Mouse (Mus musculus): Measurements from ENCODE around the gene Wfdc2. TPM values are rescaled to one million over a fixed set of nuclear protein-coding genes. Genes with fewer than 3 reads are reported as not detected.

Wfdc2 gene
- polyA plus RNA-seq, 1 experiment from 2014 or later = 8.4 TPM

GRCm38 (mm10) chr2:164520782-164521181 lies 41.4 kb upstream of the Wfdc2 start:
- no peaks in the 10 kb centered on the region for H3K36me3 ChIP-seq (ENCODE audit: control insufficient read depth, insufficient read depth, low read length)
- no peak overlapping the region for H3K4me3 ChIP-seq (ENCODE audit: low read depth, low read length)
- peak; percentile 53 for DNase-seq (ENCODE audit: low spot score)
- no peaks in the 10 kb centered on the region for H3K27me3 ChIP-seq (ENCODE audit: control insufficient read depth, insufficient read depth, low read length)
- no peak overlapping the region for H3K27ac ChIP-seq (ENCODE audit: low read depth, low read length)
- no peak for ATAC-seq (ENCODE audit: insufficient read depth, low FRiP score, low TSS enrichment)
- H3K9me3 ChIP-seq (ENCODE audit: control insufficient read depth, low read length) = no peaks in the 10 kb centered on the region
- H3K4me1 ChIP-seq (ENCODE audit: control insufficient read depth, insufficient read depth, low read length) = no peaks in the 10 kb centered on the region
- no peak overlapping the region for H3K9ac ChIP-seq (ENCODE audit: low read length)
- 16% methylated on average over 3 of the region's 3 CpGs for WGBS
- H3K4me2 ChIP-seq (ENCODE audit: low read depth) = no peak overlapping the region

- no peak overlapping the region for H3K4me2 ChIP-seq (ENCODE audit: low read depth)
- 16% methylated on average over 11 of the region's 11 CpGs for WGBS
- H3K4me3 ChIP-seq (ENCODE audit: low read depth, low read length) = no peak overlapping the region
- no peaks in the 10 kb centered on the region for H3K4me1 ChIP-seq (ENCODE audit: control insufficient read depth, insufficient read depth, low read length)
- H3K27ac ChIP-seq (ENCODE audit: low read depth, low read length) = no peak overlapping the region
- H3K9ac ChIP-seq (ENCODE audit: low read length) = no peak overlapping the region
- ATAC-seq (ENCODE audit: insufficient read depth, low FRiP score, low TSS enrichment) = no peak
- no peaks in the 10 kb centered on the region for H3K27me3 ChIP-seq (ENCODE audit: control insufficient read depth, insufficient read depth, low read length)
- no peaks in the 10 kb centered on the region for H3K36me3 ChIP-seq (ENCODE audit: control insufficient read depth, insufficient read depth, low read length)
- no peaks in the 10 kb centered on the region for H3K9me3 ChIP-seq (ENCODE audit: control insufficient read depth, low read length)
- no peak for DNase-seq (ENCODE audit: low spot score)
These were observed 40.4 kb upstream of the Wfdc2 start for GRCm38 (mm10) chr2:164521841-164522240.

DNA sequence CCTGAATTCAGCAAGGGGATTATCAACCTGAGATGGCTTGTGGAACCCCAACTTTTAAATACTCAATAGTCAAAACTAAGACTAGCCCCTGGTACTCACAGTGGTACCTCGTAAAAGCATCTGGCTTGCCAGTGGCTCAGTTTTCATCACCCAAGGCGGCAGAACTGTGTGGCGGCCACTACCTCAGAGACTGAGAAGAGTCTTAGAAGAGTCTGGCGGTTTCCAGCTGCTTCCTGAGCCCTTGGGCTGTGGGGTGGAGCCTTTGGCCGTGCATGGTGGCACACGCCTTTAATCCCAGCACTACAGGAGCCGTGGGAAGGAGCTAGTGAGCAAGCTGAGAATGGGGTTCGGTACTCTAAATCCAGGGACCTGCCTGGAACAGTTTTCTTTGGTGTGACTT lies 39.9 kb upstream of the Wfdc2 start:
- ATAC-seq (ENCODE audit: insufficient read depth, low FRiP score, low TSS enrichment) (no peak), DNase-seq (ENCODE audit: low spot score) (no peak)
- 38% methylated on average over 8 of the region's 8 CpGs for WGBS
- no peak overlapping the region for H3K9ac ChIP-seq (ENCODE audit: low read length)
- no peaks in the 10 kb centered on the region for H3K4me1 ChIP-seq (ENCODE audit: control insufficient read depth, insufficient read depth, low read length)
- no peaks in the 10 kb centered on the region for H3K27me3 ChIP-seq (ENCODE audit: control insufficient read depth, insufficient read depth, low read length)
- no peak overlapping the region for H3K4me3 ChIP-seq (ENCODE audit: low read depth, low read length)
- H3K9me3 ChIP-seq (ENCODE audit: control insufficient read depth, low read length) = no peaks in the 10 kb centered on the region
- no peak overlapping the region for H3K4me2 ChIP-seq (ENCODE audit: low read depth)
- no peak overlapping the region for H3K27ac ChIP-seq (ENCODE audit: low read depth, low read length)
- H3K36me3 ChIP-seq (ENCODE audit: control insufficient read depth, insufficient read depth, low read length) = no peaks in the 10 kb centered on the region

GRCm38 (mm10) chr2:164523301-164523773 lies 38.9 kb upstream of the Wfdc2 start:
- no peak overlapping the region for H3K4me3 ChIP-seq (ENCODE audit: low read depth, low read length)
- no peaks in the 10 kb centered on the region for H3K36me3 ChIP-seq (ENCODE audit: control insufficient read depth, insufficient read depth, low read length)
- DNase-seq (ENCODE audit: low spot score) (no peak), ATAC-seq (ENCODE audit: insufficient read depth, low FRiP score, low TSS enrichment) (no peak)
- H3K9me3 ChIP-seq (ENCODE audit: control insufficient read depth, low read length) = no peaks in the 10 kb centered on the region
- no peak overlapping the region for H3K27ac ChIP-seq (ENCODE audit: low read depth, low read length)
- H3K4me1 ChIP-seq (ENCODE audit: control insufficient read depth, insufficient read depth, low read length) = no peaks in the 10 kb centered on the region
- no peak overlapping the region for H3K9ac ChIP-seq (ENCODE audit: low read length)
- H3K27me3 ChIP-seq (ENCODE audit: control insufficient read depth, insufficient read depth, low read length) = no peaks in the 10 kb centered on the region
- no peak overlapping the region for H3K4me2 ChIP-seq (ENCODE audit: low read depth)
- 88% methylated on average over 10 of the region's 10 CpGs for WGBS

DNA sequence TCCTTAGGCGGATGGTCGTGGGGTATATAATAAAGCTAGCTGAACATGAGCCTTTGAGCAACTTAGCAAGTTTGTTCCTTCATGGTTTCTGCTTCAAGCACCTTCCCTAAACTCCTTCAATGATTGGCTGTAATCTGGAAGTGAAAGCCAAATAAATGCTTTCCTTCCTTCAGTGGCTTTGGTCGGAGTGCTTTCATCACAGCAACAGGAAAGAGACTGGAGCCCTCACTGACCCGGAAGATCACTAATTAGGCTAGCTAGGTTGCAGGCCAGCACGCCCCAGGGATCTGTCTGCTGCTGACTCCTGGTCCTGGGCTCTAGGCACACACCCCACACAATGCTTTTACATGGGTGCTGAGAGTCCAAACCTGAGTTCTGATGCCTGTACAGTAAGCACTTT lies 33.7 kb upstream of the Wfdc2 start:
- WGBS = 76% methylated on average over 5 of the region's 5 CpGs
- no peaks in the 10 kb centered on the region for H3K36me3 ChIP-seq (ENCODE audit: control insufficient read depth, insufficient read depth, low read length)
- H3K9ac ChIP-seq (ENCODE audit: low read length) = no peak overlapping the region
- no peak for DNase-seq (ENCODE audit: low spot score)
- no peak overlapping the region for H3K27ac ChIP-seq (ENCODE audit: low read depth, low read length)
- ATAC-seq (ENCODE audit: insufficient read depth, low FRiP score, low TSS enrichment) = no peak
- no peaks in the 10 kb centered on the region for H3K9me3 ChIP-seq (ENCODE audit: control insufficient read depth, low read length)
- H3K4me3 ChIP-seq (ENCODE audit: low read depth, low read length) = no peak overlapping the region
- no peak overlapping the region for H3K4me2 ChIP-seq (ENCODE audit: low read depth)
- H3K27me3 ChIP-seq (ENCODE audit: control insufficient read depth, insufficient read depth, low read length) = no peaks in the 10 kb centered on the region
- no peaks in the 10 kb centered on the region for H3K4me1 ChIP-seq (ENCODE audit: control insufficient read depth, insufficient read depth, low read length)

- no peak overlapping the region for H3K4me3 ChIP-seq (ENCODE audit: low read depth, low read length)
- ATAC-seq (ENCODE audit: insufficient read depth, low FRiP score, low TSS enrichment) = peak; percentile 55; the same call in 1 of the 2 replicates
- peak; percentile 61 for DNase-seq (ENCODE audit: low spot score)
- no peaks in the 10 kb centered on the region for H3K36me3 ChIP-seq (ENCODE audit: control insufficient read depth, insufficient read depth, low read length)
- H3K27me3 ChIP-seq (ENCODE audit: control insufficient read depth, insufficient read depth, low read length) = no peaks in the 10 kb centered on the region
- no peak overlapping the region for H3K27ac ChIP-seq (ENCODE audit: low read depth, low read length)
- 0% methylated on average over 3 of the region's 3 CpGs for WGBS
- H3K4me1 ChIP-seq (ENCODE audit: control insufficient read depth, insufficient read depth, low read length) = no peaks in the 10 kb centered on the region
- H3K9me3 ChIP-seq (ENCODE audit: control insufficient read depth, low read length) = no peaks in the 10 kb centered on the region
- no peak overlapping the region for H3K4me2 ChIP-seq (ENCODE audit: low read depth)
- no peak overlapping the region for H3K9ac ChIP-seq (ENCODE audit: low read length)
These were observed 31.0 kb upstream of the Wfdc2 start for GRCm38 (mm10) chr2:164531169-164531568.

DNA sequence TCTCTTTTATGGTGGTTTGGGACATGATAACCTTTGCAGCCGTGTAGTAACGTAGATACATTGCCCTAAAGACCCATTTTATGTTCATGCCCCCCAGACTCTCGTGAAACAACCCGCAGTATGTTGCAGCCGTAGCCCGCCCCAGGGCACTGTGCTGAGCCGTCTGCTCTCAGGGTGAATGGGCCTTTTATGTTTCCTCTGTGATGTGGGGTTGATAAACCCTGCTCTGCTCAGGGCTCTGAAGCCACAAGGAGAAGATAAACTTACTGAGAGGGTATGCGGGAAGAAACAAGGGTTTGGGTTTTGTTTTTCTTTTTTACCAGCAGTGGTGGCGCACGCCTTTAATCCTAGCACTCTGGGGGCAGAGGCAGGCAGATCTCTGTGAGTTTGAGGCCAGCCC lies 27.9 kb upstream of the Wfdc2 start:
- H3K4me2 ChIP-seq (ENCODE audit: low read depth) = no peak overlapping the region
- DNase-seq (ENCODE audit: low spot score) (no peak), ATAC-seq (ENCODE audit: insufficient read depth, low FRiP score, low TSS enrichment) (no peak)
- H3K27ac ChIP-seq (ENCODE audit: low read depth, low read length) = no peak overlapping the region
- no peak overlapping the region for H3K9ac ChIP-seq (ENCODE audit: low read length)
- no peaks in the 10 kb centered on the region for H3K9me3 ChIP-seq (ENCODE audit: control insufficient read depth, low read length)
- H3K36me3 ChIP-seq (ENCODE audit: control insufficient read depth, insufficient read depth, low read length) = no peaks in the 10 kb centered on the region
- H3K4me3 ChIP-seq (ENCODE audit: low read depth, low read length) = no peak overlapping the region
- H3K27me3 ChIP-seq (ENCODE audit: control insufficient read depth, insufficient read depth, low read length) = no peaks in the 10 kb centered on the region
- no peaks in the 10 kb centered on the region for H3K4me1 ChIP-seq (ENCODE audit: control insufficient read depth, insufficient read depth, low read length)
- 71% methylated on average over 10 of the region's 10 CpGs for WGBS

DNA sequence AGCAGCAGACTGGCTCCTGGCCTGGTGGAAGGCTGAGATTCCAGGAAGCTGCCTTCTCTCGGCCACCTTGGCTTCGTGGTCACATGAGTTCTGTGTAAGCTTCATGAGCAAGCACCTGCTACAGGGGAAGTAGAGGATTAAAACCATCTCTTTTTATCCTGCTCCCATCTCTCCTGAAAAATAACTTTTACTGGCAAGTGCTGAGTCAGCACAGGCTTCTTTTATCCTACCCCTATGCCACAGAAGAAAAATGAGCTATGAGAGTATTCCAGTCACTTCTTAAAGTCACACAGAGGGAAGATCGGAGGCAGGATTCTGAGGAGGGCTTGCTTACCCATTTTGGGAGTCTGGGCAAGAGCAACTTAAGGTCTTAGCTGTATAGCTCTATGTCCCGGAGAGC lies 25.2 kb upstream of the Wfdc2 start:
- Histone ChIP-seq H3K4me2 (ENCODE audit: low read depth) (no peak overlapping the region), H3K27ac (ENCODE audit: low read depth, low read length) (no peak overlapping the region), H3K9me3 (ENCODE audit: control insufficient read depth, low read length) (no peaks in the 10 kb centered on the region), H3K36me3 (ENCODE audit: control insufficient read depth, insufficient read depth, low read length) (no peaks in the 10 kb centered on the region), H3K27me3 (ENCODE audit: control insufficient read depth, insufficient read depth, low read length) (no peaks in the 10 kb centered on the region), H3K4me1 (ENCODE audit: control insufficient read depth, insufficient read depth, low read length) (no peaks in the 10 kb centered on the region), H3K4me3 (ENCODE audit: low read depth, low read length) (no peak overlapping the region), H3K9ac (ENCODE audit: low read length) (no peak overlapping the region)
- no peak for ATAC-seq (ENCODE audit: insufficient read depth, low FRiP score, low TSS enrichment)
- WGBS = 88% methylated on average over 4 of the region's 4 CpGs
- DNase-seq (ENCODE audit: low spot score) = no peak

- 53% methylated on average over 8 of the region's 8 CpGs for WGBS
- Histone ChIP-seq H3K9ac (ENCODE audit: low read length) (no peak overlapping the region), H3K36me3 (ENCODE audit: control insufficient read depth, insufficient read depth, low read length) (no peaks in the 10 kb centered on the region), H3K4me2 (ENCODE audit: low read depth) (no peak overlapping the region), H3K9me3 (ENCODE audit: control insufficient read depth, low read length) (no peaks in the 10 kb centered on the region), H3K4me3 (ENCODE audit: low read depth, low read length) (no peak overlapping the region), H3K27me3 (ENCODE audit: control insufficient read depth, insufficient read depth, low read length) (no peaks in the 10 kb centered on the region), H3K27ac (ENCODE audit: low read depth, low read length) (no peak overlapping the region), H3K4me1 (ENCODE audit: control insufficient read depth, insufficient read depth, low read length) (no peaks in the 10 kb centered on the region)
- ATAC-seq (ENCODE audit: insufficient read depth, low FRiP score, low TSS enrichment) (no peak), DNase-seq (ENCODE audit: low spot score) (no peak)
These were observed 21.4 kb upstream of the Wfdc2 start for GRCm38 (mm10) chr2:164540652-164541427.
